Mouse (Mus musculus): ENCODE measurements around the gene Med29. TPM values are rescaled to one million over a fixed set of nuclear protein-coding genes. Genes with fewer than 3 reads are reported as not detected.

Med29 gene
- total and polyA plus RNA-seq, 2 experiments from 2014 or later = 45.8 to 51.4 TPM

GRCm38 (mm10) chr7:28341381-28341780 is 51.1 kb downstream of the Med29 start:
- WGBS = 33% methylated on average over 7 of the region's 7 CpGs
- H3K4me1 ChIP-seq (ENCODE audit: control insufficient read depth, insufficient read depth) = peaks cover 5% of the 10 kb centered on the region
- 0 out of 2 replicates have a peak overlapping the region, but pooled peaks have one; percentile 7 for H3K27ac ChIP-seq (ENCODE audit: low read depth)
- H3K4me2 ChIP-seq (ENCODE audit: low read depth, low read length) = no peak overlapping the region
- no peak overlapping the region for H3K9ac ChIP-seq (replicated peaks; ENCODE audit: low read depth, low read length)
- TF ChIP-seq EP300 (IDR thresholded peaks at IDR 0.05; ENCODE audit: low read depth) (no peak), CTCF (IDR thresholded peaks at IDR 0.05; ENCODE audit: low read depth) (no peak)
- H3K4me3 ChIP-seq (ENCODE audit: low read depth, low read length) = no peak overlapping the region
- ATAC-seq (ENCODE audit: insufficient read depth, low read depth) = no peak
- no peaks in the 10 kb centered on the region for H3K9me3 ChIP-seq (replicated peaks; ENCODE audit: control insufficient read depth, low read length)
- H3K36me3 ChIP-seq (replicated peaks; ENCODE audit: control insufficient read depth, insufficient read depth, low read length) = no peaks in the 10 kb centered on the region
- no peaks in the 10 kb centered on the region for H3K27me3 ChIP-seq (ENCODE audit: control insufficient read depth, insufficient read depth, low read length)
- no peak for DNase-seq (ENCODE audit: low spot score)

DNA sequence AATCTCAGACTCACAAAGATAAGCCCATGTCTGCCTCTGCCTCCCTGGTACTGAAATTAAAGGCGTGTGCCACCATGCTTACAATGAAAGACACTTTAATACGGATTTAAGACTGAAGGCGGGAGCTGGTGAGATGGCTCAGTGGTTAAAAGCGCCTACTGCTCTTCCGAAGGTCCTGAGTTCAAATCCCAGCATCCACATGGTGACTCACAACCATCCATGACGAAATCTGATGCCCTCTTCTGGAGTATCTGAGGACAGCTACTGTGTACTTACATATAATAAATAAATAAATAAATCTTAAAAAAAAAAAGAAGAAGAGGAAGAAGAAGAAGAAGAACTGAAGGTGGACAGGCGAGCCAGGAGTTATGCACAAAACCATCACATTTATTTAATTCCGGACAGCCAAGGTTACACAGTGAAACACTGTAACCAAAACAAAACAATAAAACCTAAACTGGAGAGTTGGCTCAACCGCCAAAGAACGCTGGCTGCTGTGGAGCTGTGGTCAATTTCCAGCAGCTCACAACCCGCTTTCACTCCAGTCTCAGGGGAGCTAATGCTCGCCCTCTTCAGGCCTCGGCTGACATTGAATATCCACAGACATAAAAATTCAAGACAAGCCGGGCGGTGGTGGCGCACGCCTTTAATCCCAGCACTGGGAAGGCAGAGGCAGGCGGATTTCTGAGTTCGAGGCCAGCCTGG is 53.1 kb downstream of the Med29 start:
- peak; percentile 49 for DNase-seq (ENCODE audit: low spot score)
- Histone ChIP-seq H3K36me3 (replicated peaks; ENCODE audit: control insufficient read depth, insufficient read depth, low read length) (no peaks in the 10 kb centered on the region), H3K4me2 (ENCODE audit: low read depth, low read length) (peak overlapping the region; percentile 84), H3K4me3 (ENCODE audit: low read depth, low read length) (peak overlapping the region; percentile 69), H3K9ac (replicated peaks; ENCODE audit: low read depth, low read length) (peak overlapping the region; percentile 83), H3K27ac (ENCODE audit: low read depth) (peak overlapping the region; percentile 97), H3K27me3 (ENCODE audit: control insufficient read depth, insufficient read depth, low read length) (no peaks in the 10 kb centered on the region), H3K4me1 (ENCODE audit: control insufficient read depth, insufficient read depth) (peaks cover 5% of the 10 kb centered on the region), H3K9me3 (replicated peaks; ENCODE audit: control insufficient read depth, low read length) (no peaks in the 10 kb centered on the region)
- 72% methylated on average over 19 of the region's 19 CpGs for WGBS
- ATAC-seq (ENCODE audit: insufficient read depth, low read depth) = 0 out of 2 replicates have a peak, but pooled peaks have one; percentile 3
- TF ChIP-seq EP300 (IDR thresholded peaks at IDR 0.05; ENCODE audit: low read depth) (no peak), CTCF (IDR thresholded peaks at IDR 0.05; ENCODE audit: low read depth) (peak; percentile 26; the same call in 1 of the 2 replicates)

DNA sequence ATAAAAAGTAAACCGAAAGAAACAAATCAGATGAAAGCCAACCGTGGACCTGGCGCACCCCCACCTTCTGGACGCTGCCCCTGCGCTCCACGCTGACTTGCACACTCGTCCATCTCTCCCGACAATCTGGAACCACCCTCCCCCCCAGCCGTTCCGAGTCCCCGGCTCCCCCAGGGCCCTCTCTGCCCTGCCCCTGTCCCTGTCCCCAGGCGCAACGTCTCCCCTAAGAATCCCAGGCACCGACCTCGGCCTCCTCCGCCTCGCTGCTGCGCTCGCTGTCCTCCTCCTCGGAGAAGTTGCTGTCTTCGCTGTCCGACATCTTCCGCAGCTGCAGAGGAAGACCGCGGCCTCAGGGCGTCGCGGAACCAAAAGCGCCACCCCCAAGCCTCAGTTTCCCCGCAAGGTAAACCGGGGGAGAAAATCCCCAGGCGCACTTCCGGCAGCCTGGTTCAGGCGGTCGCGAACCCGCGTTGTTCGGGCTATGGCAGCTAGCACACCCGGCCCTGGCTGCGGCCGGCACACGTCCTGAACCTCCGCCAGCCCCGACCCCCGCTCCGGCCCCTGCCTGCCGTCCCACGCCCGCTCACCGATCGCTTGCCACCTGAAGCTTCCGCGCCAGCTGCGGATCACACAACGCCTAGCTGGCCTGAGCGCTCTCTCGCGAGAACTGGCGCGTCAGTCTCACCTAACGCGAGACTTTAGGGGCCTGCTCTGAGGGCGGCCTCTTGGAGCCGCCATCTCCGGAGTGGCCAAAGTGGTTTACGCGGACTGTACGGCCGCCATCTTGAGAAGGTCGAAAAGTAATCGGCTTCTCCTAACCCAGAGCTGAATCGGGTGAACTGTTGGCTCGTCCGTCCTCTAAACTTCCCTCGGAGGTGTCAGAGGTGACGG is 54.2 kb downstream of the Med29 start, which contains the start of gene Supt5:
Gene Supt5 (minus strand): TSS at position 639 of the 891 bp plus-strand sequence.
- TF ChIP-seq CTCF (IDR thresholded peaks at IDR 0.05; ENCODE audit: low read depth) (no peak), EP300 (IDR thresholded peaks at IDR 0.05; ENCODE audit: low read depth) (peak; percentile 98)
- peak; percentile 98 for ATAC-seq (ENCODE audit: insufficient read depth, low read depth)
- H3K36me3 ChIP-seq (replicated peaks; ENCODE audit: control insufficient read depth, insufficient read depth, low read length) = no peaks in the 10 kb centered on the region
- no peaks in the 10 kb centered on the region for H3K9me3 ChIP-seq (replicated peaks; ENCODE audit: control insufficient read depth, low read length)
- H3K4me3 ChIP-seq (ENCODE audit: low read depth, low read length) = peak within 1 kb of the TSS; percentile 69
- under 1% methylated on average over 69 of the region's 77 CpGs for WGBS
- H3K27ac ChIP-seq (ENCODE audit: low read depth) = peak within 1 kb of the TSS; percentile 97
- DNase-seq (ENCODE audit: low spot score) = peak; percentile 98
- H3K4me1 ChIP-seq (ENCODE audit: control insufficient read depth, insufficient read depth) = peaks cover 5% of the 10 kb centered on the region
- H3K27me3 ChIP-seq (ENCODE audit: control insufficient read depth, insufficient read depth, low read length) = no peaks in the 10 kb centered on the region
- H3K4me2 ChIP-seq (ENCODE audit: low read depth, low read length) = peak within 1 kb of the TSS; percentile 84
- peak within 1 kb of the TSS; percentile 83 for H3K9ac ChIP-seq (replicated peaks; ENCODE audit: low read depth, low read length)

Other genes starting within 250 kb of the Med29 start
- gene Fbl, start 223.0 kb downstream of the Med29 start, total RNA-seq (2014; rRNA removed; ENCODE audit: low replicate concordance) = 6.6 and 21.8 TPM in 2 replicates
- 44.3 and 51.3 TPM in 2 replicates for gene Fbl, start 223.0 kb downstream of the Med29 start, polyA plus RNA-seq (2015; fragmentation: Nextera tagmentation; extraction: Ambion mirVana)
- gene Dyrk1b, start 213.2 kb downstream of the Med29 start, total RNA-seq (2014; rRNA removed; ENCODE audit: low replicate concordance) = 21.3 and 37.1 TPM in 2 replicates
- 10.2 and 10.4 TPM in 2 replicates for gene Dyrk1b, start 213.2 kb downstream of the Med29 start, polyA plus RNA-seq (2015; fragmentation: Nextera tagmentation; extraction: Ambion mirVana)
- 6.5 and 18.2 TPM in 2 replicates for gene Eid2, start 124.8 kb downstream of the Med29 start, total RNA-seq (2014; rRNA removed; ENCODE audit: low replicate concordance)
- gene Eid2, start 124.8 kb downstream of the Med29 start, polyA plus RNA-seq (2015; fragmentation: Nextera tagmentation; extraction: Ambion mirVana) = 1.4 and 1.6 TPM in 2 replicates
- 4.4 and 13.0 TPM in 2 replicates for gene Eid2b, start 115.0 kb downstream of the Med29 start, total RNA-seq (2014; rRNA removed; ENCODE audit: low replicate concordance)
- 9.1 and 9.7 TPM in 2 replicates for gene Eid2b, start 115.0 kb downstream of the Med29 start, polyA plus RNA-seq (2015; fragmentation: Nextera tagmentation; extraction: Ambion mirVana)
- not detected in 2 replicates for gene Selenov, start 101.5 kb downstream of the Med29 start, total RNA-seq (2014; rRNA removed; ENCODE audit: low replicate concordance)
- not detected in 2 replicates for gene Selenov, start 101.5 kb downstream of the Med29 start, polyA plus RNA-seq (2015; fragmentation: Nextera tagmentation; extraction: Ambion mirVana)
- not detected in 2 replicates for gene Dll3, start 90.5 kb downstream of the Med29 start, total RNA-seq (2014; rRNA removed; ENCODE audit: low replicate concordance)
- not detected in 2 replicates for gene Dll3, start 90.5 kb downstream of the Med29 start, polyA plus RNA-seq (2015; fragmentation: Nextera tagmentation; extraction: Ambion mirVana)
- gene Timm50, start 80.6 kb downstream of the Med29 start, total RNA-seq (2014; rRNA removed; ENCODE audit: low replicate concordance) = 60.6 and 69.9 TPM in 2 replicates
- 90.1 and 90.6 TPM in 2 replicates for gene Timm50, start 80.6 kb downstream of the Med29 start, polyA plus RNA-seq (2015; fragmentation: Nextera tagmentation; extraction: Ambion mirVana)
- gene Supt5, start 54.0 kb downstream of the Med29 start, total RNA-seq (2014; rRNA removed; ENCODE audit: low replicate concordance) = 52.3 and 71.4 TPM in 2 replicates
- 36.4 and 36.6 TPM in 2 replicates for gene Supt5, start 54.0 kb downstream of the Med29 start, polyA plus RNA-seq (2015; fragmentation: Nextera tagmentation; extraction: Ambion mirVana)
- gene Rps16, start 42.1 kb downstream of the Med29 start, total RNA-seq (2014; rRNA removed; ENCODE audit: low replicate concordance) = 145 and 161 TPM in 2 replicates
- gene Rps16, start 42.1 kb downstream of the Med29 start, polyA plus RNA-seq (2015; fragmentation: Nextera tagmentation; extraction: Ambion mirVana) = 481 and 513 TPM in 2 replicates
- 23.5 and 41.7 TPM in 2 replicates for gene Plekhg2, start 20.1 kb downstream of the Med29 start, total RNA-seq (2014; rRNA removed; ENCODE audit: low replicate concordance)
- 11.8 and 13.7 TPM in 2 replicates for gene Plekhg2, start 20.1 kb downstream of the Med29 start, polyA plus RNA-seq (2015; fragmentation: Nextera tagmentation; extraction: Ambion mirVana)
- gene Zfp36, start 12.5 kb downstream of the Med29 start, total RNA-seq (2014; rRNA removed; ENCODE audit: low replicate concordance) = 10.8 and 19.2 TPM in 2 replicates
- 12.5 and 13.6 TPM in 2 replicates for gene Zfp36, start 12.5 kb downstream of the Med29 start, polyA plus RNA-seq (2015; fragmentation: Nextera tagmentation; extraction: Ambion mirVana)
- 29.8 and 66.1 TPM in 2 replicates for gene Paf1, start 243 bp upstream of the Med29 start, total RNA-seq (2014; rRNA removed; ENCODE audit: low replicate concordance)
- 54.2 and 56.5 TPM in 2 replicates for gene Paf1, start 243 bp upstream of the Med29 start, polyA plus RNA-seq (2015; fragmentation: Nextera tagmentation; extraction: Ambion mirVana)
- gene Gmfg, start 44.7 kb upstream of the Med29 start, total RNA-seq (2014; rRNA removed; ENCODE audit: low replicate concordance) = 1.5 and 3.0 TPM in 2 replicates
- 8.9 and 9.8 TPM in 2 replicates for gene Gmfg, start 44.7 kb upstream of the Med29 start, polyA plus RNA-seq (2015; fragmentation: Nextera tagmentation; extraction: Ambion mirVana)
- 1.4 and 3.9 TPM in 2 replicates for gene Lrfn1, start 59.3 kb upstream of the Med29 start, total RNA-seq (2014; rRNA removed; ENCODE audit: low replicate concordance)
- gene Lrfn1, start 59.3 kb upstream of the Med29 start, polyA plus RNA-seq (2015; fragmentation: Nextera tagmentation; extraction: Ambion mirVana) = 0.31 and 0.55 TPM in 2 replicates
- not detected in 2 replicates for gene Ifnl2, start 117.7 kb upstream of the Med29 start, total RNA-seq (2014; rRNA removed; ENCODE audit: low replicate concordance)
- not detected in 2 replicates for gene Ifnl2, start 117.7 kb upstream of the Med29 start, polyA plus RNA-seq (2015; fragmentation: Nextera tagmentation; extraction: Ambion mirVana)
- not detected in 2 replicates for gene Ifnl3, start 130.1 kb upstream of the Med29 start, total RNA-seq (2014; rRNA removed; ENCODE audit: low replicate concordance)
- not detected in 2 replicates for gene Ifnl3, start 130.1 kb upstream of the Med29 start, polyA plus RNA-seq (2015; fragmentation: Nextera tagmentation; extraction: Ambion mirVana)
- gene Sycn, start 148.2 kb upstream of the Med29 start, total RNA-seq (2014; rRNA removed; ENCODE audit: low replicate concordance) = not detected in 2 replicates
- gene Sycn, start 148.2 kb upstream of the Med29 start, polyA plus RNA-seq (2015; fragmentation: Nextera tagmentation; extraction: Ambion mirVana) = not detected in 2 replicates
- not detected in 2 replicates for gene Nccrp1, start 154.5 kb upstream of the Med29 start, total RNA-seq (2014; rRNA removed; ENCODE audit: low replicate concordance)
- gene Nccrp1, start 154.5 kb upstream of the Med29 start, polyA plus RNA-seq (2015; fragmentation: Nextera tagmentation; extraction: Ambion mirVana) = not detected in 2 replicates
- 37.0 and 53.5 TPM in 2 replicates for gene Samd4b, start 205.4 kb upstream of the Med29 start, total RNA-seq (2014; rRNA removed; ENCODE audit: low replicate concordance)
- gene Samd4b, start 205.4 kb upstream of the Med29 start, polyA plus RNA-seq (2015; fragmentation: Nextera tagmentation; extraction: Ambion mirVana) = 12.3 and 12.4 TPM in 2 replicates
- gene Pak4, start 205.5 kb upstream of the Med29 start, total RNA-seq (2014; rRNA removed; ENCODE audit: low replicate concordance) = 12.7 and 17.1 TPM in 2 replicates
- 11.3 and 12.0 TPM in 2 replicates for gene Pak4, start 205.5 kb upstream of the Med29 start, polyA plus RNA-seq (2015; fragmentation: Nextera tagmentation; extraction: Ambion mirVana)
- gene Acp7, start 238.6 kb upstream of the Med29 start, total RNA-seq (2014; rRNA removed; ENCODE audit: low replicate concordance) = not detected in 2 replicates
- gene Acp7, start 238.6 kb upstream of the Med29 start, polyA plus RNA-seq (2015; fragmentation: Nextera tagmentation; extraction: Ambion mirVana) = not detected in 2 replicates